Mouse (Mus musculus) thymus, adult 2 months (tissue): ENCODE measurements around the gene Fam241a. TPM values are rescaled to one million over a fixed set of nuclear protein-coding genes. Genes with fewer than 3 reads are reported as not detected.

ENCODE experiments used
- DNase-seq: peaks from one replicate; pipeline ENCODE4 v3.0.0; 2021
- H3K27ac ChIP-seq: fragments of 200-500 bp; 2 replicates; pipeline ENCODE4 v1.5.1; 2012; ENCODE audit warnings: low read length, control low read depth; ENCODE audit not compliant: control insufficient read depth, insufficient read depth
- H3K27me3 ChIP-seq: fragments of 200-500 bp; 2 replicates; pipeline ENCODE4 v1.6.1; 2012; ENCODE audit warnings: mild to moderate bottlenecking, low read length, moderate library complexity, mixed read lengths; ENCODE audit not compliant: control insufficient read depth, insufficient read depth
- H3K36me3 ChIP-seq: fragments of 200-500 bp; 2 replicates; pipeline ENCODE4 v1.6.1; 2012; ENCODE audit warnings: mild to moderate bottlenecking, low read length, moderate library complexity; ENCODE audit not compliant: control insufficient read depth, insufficient read depth
- H3K4me1 ChIP-seq: fragments of 200-500 bp; replicated peaks from 2 replicates; pipeline ENCODE4 v1.6.1; 2012; ENCODE audit warnings: low read length; ENCODE audit not compliant: control insufficient read depth, insufficient read depth
- H3K4me3 ChIP-seq: fragments of 200-500 bp; 2 replicates; pipeline ENCODE4 v1.5.1; 2012; ENCODE audit warnings: mild to moderate bottlenecking, low read length, control low read depth, moderate library complexity; ENCODE audit not compliant: control insufficient read depth, insufficient read depth
- CTCF ChIP-seq: fragments of 200-500 bp; IDR thresholded peaks from 2 replicates; pipeline ENCODE4 v1.5.1; 2012; ENCODE audit warnings: mild to moderate bottlenecking, control low read depth, low read length, moderate library complexity, borderline replicate concordance; ENCODE audit not compliant: control insufficient read depth, poor library complexity, insufficient read depth; ENCODE audit errors: extremely low read depth
- POLR2A ChIP-seq: fragments of 200-500 bp; IDR thresholded peaks from 2 replicates; pipeline ENCODE4 v1.6.1; 2012; ENCODE audit warnings: mild to moderate bottlenecking, low read length, control low read depth, moderate library complexity; ENCODE audit not compliant: control insufficient read depth, poor library complexity, insufficient read depth; ENCODE audit errors: extremely low read depth
- WGBS: fragments of 180-500 bp; shearing (Covaris S2); methylation state at CpG from one replicate; pipeline ENCODE4 v1.1.7; 2018; 5-methylcytosine and 5-hydroxymethylcytosine counted together
- polyA plus RNA-seq: library from polyadenylated mRNA; depleted of rRNA; stranded (reverse); fragments of >200 nt; gene quantifications from 2 replicates; pipeline ENCODE4 v1.2.3, GENCODE M21; 2012

Fam241a gene
- polyA plus RNA-seq, 1 experiment = 4.8 TPM

DNA sequence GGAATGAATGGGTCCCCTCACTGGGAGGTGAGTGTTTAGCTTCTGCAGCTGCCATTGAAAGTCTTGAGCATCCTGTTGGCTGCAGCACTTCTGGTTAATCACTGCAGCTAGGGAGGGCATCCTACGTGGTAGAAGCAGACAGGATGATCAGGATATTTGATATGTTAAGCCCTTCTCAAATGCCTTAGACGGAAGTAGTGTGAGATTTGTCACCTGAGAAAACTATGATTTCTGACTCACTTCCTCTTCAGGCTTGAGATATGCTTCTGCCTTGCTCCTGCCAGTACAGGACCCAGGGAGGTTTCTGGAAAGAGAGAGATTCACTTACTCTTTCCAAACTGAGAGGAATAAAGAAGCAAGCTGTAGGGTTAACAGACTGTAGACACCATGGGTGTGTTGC is 27.1 kb upstream of the Fam241a start:
- TF ChIP-seq CTCF = no peak
- no peak for TF ChIP-seq POLR2A
- H3K27ac ChIP-seq = 0 out of 2 replicates have a peak overlapping the region, but pooled peaks have one; percentile 18
- no peaks in the 10 kb centered on the region for H3K27me3 ChIP-seq
- H3K4me3 ChIP-seq = no peak overlapping the region
- 64% methylated on average over 2 of the region's 2 CpGs for WGBS
- peaks cover 19% of the 10 kb centered on the region for H3K4me1 ChIP-seq
- no peaks in the 10 kb centered on the region for H3K36me3 ChIP-seq
- no peak for DNase-seq

DNA sequence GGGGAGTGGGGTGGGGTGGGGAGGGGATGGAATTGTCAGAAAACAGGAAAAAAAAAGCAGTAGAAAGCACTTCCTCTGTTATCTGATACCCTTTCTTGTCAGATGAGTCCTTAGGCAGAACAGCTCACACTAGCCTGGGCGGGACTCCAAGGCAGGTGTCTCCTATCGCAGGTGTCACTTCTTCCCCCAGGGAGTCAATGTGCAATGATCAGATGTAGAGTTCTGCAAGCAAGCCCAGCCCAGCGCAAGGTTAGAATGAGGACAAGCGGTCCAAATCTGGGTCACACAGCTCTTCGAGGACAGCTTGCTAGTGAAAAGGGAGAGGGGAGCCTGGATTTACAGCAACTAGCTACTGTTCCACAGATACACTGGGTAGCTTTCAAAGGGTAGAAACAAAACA is 26.0 kb upstream of the Fam241a start:
- Histone ChIP-seq H3K4me3 (no peak overlapping the region), H3K27ac (no peak overlapping the region), H3K27me3 (no peaks in the 10 kb centered on the region), H3K4me1 (peaks cover 16% of the 10 kb centered on the region), H3K36me3 (no peaks in the 10 kb centered on the region)
- no peak for DNase-seq
- TF ChIP-seq CTCF = no peak
- TF ChIP-seq POLR2A = no peak
- WGBS = 70% methylated on average over 5 of the region's 5 CpGs

DNA sequence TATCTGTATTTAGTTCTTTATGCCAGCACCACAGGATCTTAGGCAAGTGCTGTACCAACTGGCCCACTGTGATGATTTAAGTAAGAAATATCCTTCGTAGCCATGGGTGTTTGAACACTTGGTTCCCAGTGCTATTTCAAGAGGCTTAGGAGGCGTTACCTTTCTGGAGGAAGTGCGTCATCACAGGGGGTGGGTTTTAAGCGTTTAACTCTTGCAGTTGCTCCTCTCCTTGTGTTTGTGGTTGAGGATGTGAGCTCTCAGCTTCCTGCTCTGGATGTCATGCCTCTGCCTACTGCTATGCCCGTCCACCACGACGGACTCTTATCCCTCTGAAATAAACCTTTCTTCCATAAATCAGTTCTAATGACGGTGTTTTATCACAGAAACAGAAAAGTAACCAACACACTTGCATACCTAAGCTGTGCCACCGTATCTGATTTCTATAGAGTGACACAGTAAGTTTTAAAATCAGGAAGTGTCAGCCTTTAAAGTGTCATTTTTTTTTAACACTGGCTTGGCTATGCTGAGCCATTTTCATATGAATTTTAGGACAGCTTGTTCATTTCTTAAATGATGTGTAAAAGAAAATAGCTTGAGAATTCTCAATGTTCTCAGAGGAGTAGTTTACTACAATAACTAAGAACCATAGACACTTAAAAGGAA is 22.0 kb upstream of the Fam241a start:
- TF ChIP-seq POLR2A = no peak
- no peak for TF ChIP-seq CTCF
- no peak for DNase-seq
- WGBS = 32% methylated on average over 9 of the region's 9 CpGs

DNA sequence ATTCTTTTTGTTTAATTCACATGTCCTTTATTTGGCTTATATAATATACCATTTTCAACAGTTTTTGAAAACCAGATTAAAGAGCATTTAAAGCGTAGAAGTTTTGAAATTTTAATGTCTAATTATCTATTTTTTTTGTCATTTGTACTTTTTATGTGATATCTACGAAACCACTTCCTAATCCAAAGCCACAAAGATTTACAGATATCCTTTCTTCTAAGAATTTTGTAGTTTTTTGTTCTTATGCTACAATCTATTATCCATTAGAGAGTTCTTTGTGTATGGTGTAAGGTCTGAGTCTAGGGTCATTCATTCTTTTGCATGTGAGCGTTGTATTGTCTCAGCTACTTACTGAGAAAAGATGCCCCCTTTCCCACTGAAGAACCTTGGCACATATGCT is 21.4 kb upstream of the Fam241a start:
- H3K27me3 ChIP-seq = no peaks in the 10 kb centered on the region
- DNase-seq = no peak
- peaks cover 3% of the 10 kb centered on the region for H3K4me1 ChIP-seq
- H3K36me3 ChIP-seq = no peaks in the 10 kb centered on the region
- WGBS = 66% methylated on average over 3 of the region's 3 CpGs
- no peak for TF ChIP-seq CTCF
- no peak for TF ChIP-seq POLR2A
- H3K4me3 ChIP-seq = no peak overlapping the region
- no peak overlapping the region for H3K27ac ChIP-seq

More for the DNA sequence above, 22.0 kb upstream of the Fam241a start:
- Histone ChIP-seq H3K27me3 (no peaks in the 10 kb centered on the region), H3K27ac (no peak overlapping the region), H3K4me1 (peaks cover 5% of the 10 kb centered on the region), H3K36me3 (no peaks in the 10 kb centered on the region), H3K4me3 (no peak overlapping the region)

DNA sequence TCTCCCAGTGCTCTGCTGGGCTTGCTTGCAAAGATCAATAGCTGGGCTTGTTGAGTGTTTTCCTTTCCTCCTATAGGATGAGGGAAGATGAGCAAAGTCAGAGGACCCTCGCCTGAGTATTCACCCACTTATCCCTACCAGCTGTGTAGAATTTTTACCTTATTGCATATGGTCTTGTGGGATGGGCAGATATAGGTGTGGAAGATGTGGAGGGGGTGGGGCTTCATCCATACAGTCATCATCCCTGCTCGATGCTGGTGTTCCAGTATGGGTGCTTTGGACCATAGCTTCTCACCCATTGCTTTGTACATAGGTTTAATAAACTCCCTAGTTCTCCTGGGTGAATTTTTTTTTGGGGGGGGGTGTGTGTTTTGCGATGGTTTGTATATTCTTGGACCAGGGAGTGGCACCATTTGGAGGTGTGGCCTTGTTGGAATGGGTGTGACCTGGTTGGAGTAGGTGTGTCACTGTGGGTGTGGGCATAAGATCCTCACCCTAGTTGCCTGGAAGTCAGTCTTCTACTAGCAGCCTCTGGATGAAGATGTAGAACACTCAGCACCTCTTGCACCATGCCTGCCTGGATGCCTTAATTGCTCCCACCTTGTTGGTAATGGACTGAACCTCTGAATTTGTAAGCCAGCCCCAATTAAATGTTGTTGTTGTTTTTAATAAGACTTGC is 19.7 kb upstream of the Fam241a start:
- H3K27me3 ChIP-seq = no peaks in the 10 kb centered on the region

DNA sequence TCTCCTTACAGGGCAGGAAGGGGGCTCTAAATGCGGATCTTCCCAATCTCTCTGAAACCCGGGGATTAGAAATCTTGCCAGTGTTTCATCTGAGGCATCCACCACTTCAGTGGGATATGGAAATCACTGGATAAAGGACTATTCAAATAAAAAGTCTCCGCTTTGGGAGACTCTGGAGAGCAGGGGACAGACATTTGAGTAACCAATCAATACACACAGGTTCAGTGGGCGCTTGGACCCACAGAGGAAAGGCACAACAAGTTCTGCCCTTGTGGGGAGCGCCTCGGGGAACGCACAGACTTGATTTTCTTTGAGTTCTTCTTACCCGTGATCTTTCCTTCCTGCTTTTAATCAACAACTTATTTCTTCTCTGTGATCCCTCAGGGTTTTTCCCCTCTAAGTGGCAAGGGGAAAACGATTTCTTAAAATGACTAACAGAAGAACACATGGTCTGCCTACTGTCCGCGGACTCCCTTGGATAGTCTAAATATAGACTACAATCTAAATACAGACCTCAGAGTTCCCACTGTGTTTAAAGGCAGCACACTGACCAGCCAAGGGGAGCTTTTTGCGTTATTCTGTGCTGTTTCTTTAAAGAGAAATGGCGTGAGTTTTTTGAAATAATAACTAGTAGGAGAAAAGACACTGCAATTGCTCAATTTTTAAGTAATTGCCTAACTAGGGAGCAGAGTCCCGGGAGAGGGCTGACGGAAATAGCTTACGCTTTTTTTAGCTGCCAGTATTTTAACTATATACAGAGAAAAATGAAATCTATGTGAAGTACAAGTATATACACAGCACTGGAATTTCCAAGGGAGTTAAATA is 18.0 kb upstream of the Fam241a start:
- no peak for DNase-seq
- Histone ChIP-seq H3K27me3 (no peaks in the 10 kb centered on the region), H3K4me3 (no peak overlapping the region), H3K36me3 (no peaks in the 10 kb centered on the region), H3K4me1 (no peaks in the 10 kb centered on the region), H3K27ac (no peak overlapping the region)
- WGBS = 47% methylated on average over 16 of the region's 16 CpGs
- TF ChIP-seq CTCF (no peak), POLR2A (no peak)

More for the DNA sequence above, 19.7 kb upstream of the Fam241a start:
- Histone ChIP-seq H3K4me1 (no peaks in the 10 kb centered on the region), H3K36me3 (no peaks in the 10 kb centered on the region), H3K4me3 (no peak overlapping the region), H3K27ac (no peak overlapping the region)
- WGBS = 95% methylated on average over 3 of the region's 3 CpGs
- TF ChIP-seq POLR2A (no peak), CTCF (no peak)
- no peak for DNase-seq
